Mouse (Mus musculus) left cerebral cortex, postnatal 36 days (tissue): ENCODE measurements around the gene Boc. TPM values are rescaled to one million over a fixed set of nuclear protein-coding genes. Genes with fewer than 3 reads are reported as not detected.
"Not testable (repeated sequence)": the region's sequence is repeated elsewhere in the genome, so short reads cannot be mapped to it uniquely, and the experiment has no call there.

ENCODE experiments used
- DNase-seq, 2 experiments: peaks; one replicate each; pipeline ENCODE4 v3.0.0; 2021 to 2022; ENCODE audit warnings: low spot score in 2 of 2, mixed read lengths in 1 of 2
- intact Hi-C: fragments of 180-260 bp; cut with DNase I; formaldehyde crosslinking; loops from one replicate; pipeline ENCODE4 v1.15.1; 2025
- microRNA-seq: library from miRNA; unstranded; fragments of <30 nt; microRNA quantifications from one replicate; pipeline ENCODE4 v1.2.0, GENCODE M21; 2022
- total RNA-seq, 2 experiments: library from RNA; stranded (reverse); gene quantifications; 2 replicates each; pipeline ENCODE4 v1.2.3; 2021

Boc gene
- total RNA-seq, 2 experiments from 2014 or later, result 18.8 to 20.5 TPM

GRCm38 (mm10) chr16:44460922-44461321 is 97.8 kb downstream of the Boc start:
- intact Hi-C loops, result no loop called here
- no peak for DNase-seq

- no peak for DNase-seq
- intact Hi-C loops, result no loop called here
These were observed 99.9 kb downstream of the Boc start for GRCm38 (mm10) chr16:44458826-44459225.

GRCm38 (mm10) chr16:44457858-44458257 is 100.8 kb downstream of the Boc start:
- DNase-seq, result no peak
- intact Hi-C loops, result no loop called here

DNA sequence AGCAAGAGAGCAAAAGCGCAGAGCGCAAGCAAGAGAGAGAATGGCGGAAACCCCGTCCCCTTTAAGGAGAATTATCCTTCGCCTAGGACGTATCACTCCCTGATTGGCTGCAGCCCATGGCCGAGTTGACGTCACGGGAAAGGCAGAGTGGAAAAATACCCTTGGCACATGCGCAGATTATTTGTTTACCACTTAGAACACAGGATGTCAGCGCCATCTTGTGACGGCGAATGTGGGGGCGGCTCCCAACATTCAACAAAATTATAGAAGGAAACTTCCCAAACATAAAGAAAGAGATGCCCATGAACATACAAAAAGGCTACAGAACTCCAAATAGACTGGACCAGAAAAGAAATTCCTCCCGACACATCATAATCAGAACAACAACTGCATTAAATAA is 116.8 kb downstream of the Boc start:
- intact Hi-C loops, DNase-seq: not testable (repeated sequence)

GRCm38 (mm10) chr16:44435481-44435880 is 123.2 kb downstream of the Boc start:
- intact Hi-C loops, result no loop called here
- DNase-seq, result no peak

Small RNA genes lying within 50 kb of the gene (microRNA-seq; reads per million reads assigned to microRNA genes)
- 1.0 reads per million for gene Mir3081

Other genes starting within 250 kb of the Boc start
- 10 to 100 TPM; 49.8 to 53.8 TPM for gene Sidt1, start 225.7 kb downstream of the Boc start, total RNA-seq
- 10 to 100 TPM; 15.7 to 21.0 TPM for gene Spice1, start 211.8 kb downstream of the Boc start, total RNA-seq
- gene Cfap44, start 164.1 kb downstream of the Boc start, total RNA-seq, result 1 to 10 TPM; 2.9 to 4.3 TPM
- 1 to 10 TPM; 4.0 to 5.4 TPM for gene Nepro, start 165.4 kb upstream of the Boc start, total RNA-seq
- 10 to 100 TPM; 23.6 to 28.7 TPM for gene Gtpbp8, start 187.5 kb upstream of the Boc start, total RNA-seq
- gene Cd200r1, start 206.8 kb upstream of the Boc start, total RNA-seq, result under 1 TPM; 0.52 to 0.59 TPM